Mouse (Mus musculus) forebrain, embryonic 13.5 days (tissue): Measurements from ENCODE around the gene Ranbp1. TPM values are rescaled to one million over a fixed set of nuclear protein-coding genes. Genes with fewer than 3 reads are reported as not detected.

Experiments
- ATAC-seq: fragments of 200-750 bp; cut with Nextera tagmentation; 2 replicates; pipeline ENCODE4 v1.8.0; 2017
- H3K27ac ChIP-seq: fragments of 300-500 bp; sonication (generic); 2 replicates; pipeline ENCODE4 v1.5.1; 2015; ENCODE audit warnings: inconsistent platforms, mild to moderate bottlenecking, moderate library complexity
- H3K27me3 ChIP-seq: fragments of 300-500 bp; sonication (generic); 2 replicates; pipeline ENCODE4 v1.6.1; 2015; ENCODE audit warnings: mild to moderate bottlenecking, inconsistent platforms
- H3K36me3 ChIP-seq: fragments of 300-500 bp; sonication (generic); 2 replicates; pipeline ENCODE4 v1.6.1; 2015; ENCODE audit warnings: mild to moderate bottlenecking, inconsistent platforms; ENCODE audit not compliant: poor library complexity, severe bottlenecking
- H3K4me1 ChIP-seq: fragments of 300-500 bp; sonication (generic); 2 replicates; pipeline ENCODE4 v1.6.1; 2015; ENCODE audit warnings: inconsistent platforms
- H3K4me2 ChIP-seq: fragments of 300-500 bp; sonication (generic); 2 replicates; pipeline ENCODE4 v1.6.1; 2015; ENCODE audit warnings: inconsistent platforms, mild to moderate bottlenecking, moderate library complexity
- H3K4me3 ChIP-seq: fragments of 300-500 bp; sonication (generic); 2 replicates; pipeline ENCODE4 v1.5.1; 2015; ENCODE audit warnings: mild to moderate bottlenecking, inconsistent platforms
- H3K9ac ChIP-seq: fragments of 300-500 bp; sonication (generic); 2 replicates; pipeline ENCODE4 v1.6.1; 2015; ENCODE audit warnings: mild to moderate bottlenecking, inconsistent platforms
- H3K9me3 ChIP-seq: fragments of 300-500 bp; sonication (generic); replicated peaks from 2 replicates; pipeline ENCODE4 v1.6.1; 2016; ENCODE audit warnings: inconsistent platforms
- WGBS: fragments of 180-500 bp; shearing (Covaris S2); methylation state at CpG from one replicate; pipeline ENCODE4 v1.1.7; 2015; 5-methylcytosine and 5-hydroxymethylcytosine counted together
- polyA plus RNA-seq: library from polyadenylated mRNA; unstranded; fragments of >200 nt; fragmentation: Nextera tagmentation; extraction: Ambion mirVana; gene quantifications from 2 replicates; pipeline ENCODE4 v1.2.1, GENCODE M21; 2015

Ranbp1 gene
- polyA plus RNA-seq, 1 experiment from 2014 or later: 766 TPM

- H3K4me3 ChIP-seq: peak overlapping the region; percentile 86
- no peaks in the 10 kb centered on the region for H3K27me3 ChIP-seq
- no peaks in the 10 kb centered on the region for H3K9me3 ChIP-seq
- H3K4me1 ChIP-seq: peaks cover 48% of the 10 kb centered on the region
- WGBS: 68% methylated on average over 1 of the region's 1 CpGs
- H3K4me2 ChIP-seq: peak overlapping the region; percentile 92
- peak overlapping the region; percentile 91 for H3K9ac ChIP-seq
- no peak for ATAC-seq
- no peak overlapping the region for H3K27ac ChIP-seq
- H3K36me3 ChIP-seq: peaks cover 15% of the 10 kb centered on the region
These were observed 15.1 kb downstream of the Ranbp1 start for GRCm38 (mm10) chr16:18233451-18233850.

DNA sequence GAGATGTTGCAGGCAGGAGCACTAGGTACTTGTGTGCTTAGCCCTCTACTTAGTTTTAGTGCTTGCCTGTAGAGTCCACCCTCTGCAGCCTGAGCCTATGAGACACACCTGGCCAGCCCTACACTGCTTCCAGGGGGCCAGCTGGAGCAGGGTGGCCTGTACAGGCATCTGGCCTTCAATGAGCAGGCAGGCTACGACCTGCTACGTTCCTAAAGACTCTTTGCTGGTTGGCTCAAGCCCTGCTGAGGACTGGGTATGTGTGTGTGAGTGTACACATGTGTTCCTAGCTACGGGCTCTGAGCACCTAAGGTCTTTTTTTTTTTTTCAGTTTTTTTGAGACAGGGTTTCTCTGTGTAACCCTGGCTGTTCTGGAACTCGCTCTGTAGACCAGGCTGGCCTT is 17.1 kb downstream of the Ranbp1 start:
- no peaks in the 10 kb centered on the region for H3K9me3 ChIP-seq
- peaks cover 46% of the 10 kb centered on the region for H3K4me1 ChIP-seq
- no peaks in the 10 kb centered on the region for H3K27me3 ChIP-seq
- H3K4me3 ChIP-seq: no peak overlapping the region
- no peak overlapping the region for H3K9ac ChIP-seq
- H3K4me2 ChIP-seq: no peak overlapping the region
- ATAC-seq: no peak
- peaks cover 23% of the 10 kb centered on the region for H3K36me3 ChIP-seq
- H3K27ac ChIP-seq: no peak overlapping the region
- WGBS: 98% methylated on average over 4 of the region's 4 CpGs

- Histone ChIP-seq H3K4me1 (peaks cover 42% of the 10 kb centered on the region), H3K9ac (no peak overlapping the region)
These were observed 17.5 kb downstream of the Ranbp1 start for GRCm38 (mm10) chr16:18231047-18231446.

DNA sequence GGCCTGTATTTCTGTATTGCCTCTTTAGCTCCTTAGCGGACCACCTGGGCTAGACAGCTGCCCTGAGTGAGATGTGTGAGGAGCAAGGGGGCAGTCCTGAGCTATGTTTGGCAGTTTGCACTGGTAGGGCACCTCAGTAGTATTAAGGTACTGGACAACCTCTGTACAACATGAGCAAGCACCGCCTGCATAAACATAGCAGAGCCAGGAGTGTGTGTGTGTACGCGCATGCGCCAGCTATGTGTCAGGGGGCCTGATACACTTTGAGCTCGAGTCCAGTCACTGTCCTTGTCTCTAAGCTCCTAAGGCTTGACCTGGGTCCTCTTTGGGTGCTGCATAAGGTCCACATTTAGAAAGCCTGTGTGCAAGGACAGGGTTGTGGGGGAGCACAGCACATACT is 17.9 kb downstream of the Ranbp1 start:
- no peak overlapping the region for H3K4me3 ChIP-seq

More at GRCm38 (mm10) chr16:18231047-18231446, 17.5 kb downstream of the Ranbp1 start:
- Histone ChIP-seq H3K27ac (no peak overlapping the region), H3K4me3 (no peak overlapping the region), H3K9me3 (no peaks in the 10 kb centered on the region), H3K27me3 (no peaks in the 10 kb centered on the region), H3K36me3 (peaks cover 27% of the 10 kb centered on the region), H3K4me2 (no peak overlapping the region)
- ATAC-seq: no peak
- WGBS: 80% methylated on average over 3 of the region's 3 CpGs

DNA sequence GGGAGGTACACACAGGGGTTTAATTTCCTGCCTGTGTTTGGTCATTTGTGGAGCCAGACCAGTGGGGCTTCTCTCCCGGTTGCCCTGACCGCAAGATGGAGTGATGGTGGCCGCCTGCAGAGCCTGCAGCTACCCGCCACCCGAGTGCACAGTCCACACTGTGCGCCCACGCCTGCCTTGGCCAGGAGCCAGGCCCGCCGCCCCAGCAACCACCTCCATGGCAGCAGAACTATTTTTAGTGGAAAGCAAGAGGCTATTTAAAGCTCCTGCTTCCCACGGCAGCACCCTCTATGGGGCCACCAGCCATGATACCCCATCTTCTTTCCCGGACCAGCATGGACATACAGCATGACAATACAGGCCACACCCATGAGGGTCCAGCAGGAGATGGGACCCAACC is 18.9 kb downstream of the Ranbp1 start:
- Histone ChIP-seq H3K27me3 (no peaks in the 10 kb centered on the region), H3K9me3 (no peaks in the 10 kb centered on the region), H3K9ac (peak overlapping the region; percentile 21; the same call in 1 of the 2 replicates), H3K27ac (no peak overlapping the region), H3K36me3 (peaks cover 41% of the 10 kb centered on the region), H3K4me3 (no peak overlapping the region), H3K4me1 (peaks cover 35% of the 10 kb centered on the region), H3K4me2 (no peak overlapping the region)
- 59% methylated on average over 11 of the region's 11 CpGs for WGBS
- ATAC-seq: no peak

More for the DNA sequence above, 17.9 kb downstream of the Ranbp1 start:
- Histone ChIP-seq H3K4me1 (peaks cover 37% of the 10 kb centered on the region), H3K9me3 (no peaks in the 10 kb centered on the region), H3K27ac (no peak overlapping the region), H3K4me2 (no peak overlapping the region), H3K9ac (peak overlapping the region; percentile 21; the same call in 1 of the 2 replicates), H3K27me3 (no peaks in the 10 kb centered on the region), H3K36me3 (peaks cover 31% of the 10 kb centered on the region)
- 90% methylated on average over 6 of the region's 6 CpGs for WGBS
- ATAC-seq: no peak

- no peak for ATAC-seq
- no peaks in the 10 kb centered on the region for H3K9me3 ChIP-seq
- H3K4me1 ChIP-seq: peaks cover 30% of the 10 kb centered on the region
- no peak overlapping the region for H3K4me3 ChIP-seq
- no peaks in the 10 kb centered on the region for H3K27me3 ChIP-seq
- no peak overlapping the region for H3K4me2 ChIP-seq
- peaks cover 49% of the 10 kb centered on the region for H3K36me3 ChIP-seq
- H3K9ac ChIP-seq: no peak overlapping the region
- no peak overlapping the region for H3K27ac ChIP-seq
- 94% methylated on average over 4 of the region's 4 CpGs for WGBS
These were observed 19.7 kb downstream of the Ranbp1 start for GRCm38 (mm10) chr16:18228856-18229255.

DNA sequence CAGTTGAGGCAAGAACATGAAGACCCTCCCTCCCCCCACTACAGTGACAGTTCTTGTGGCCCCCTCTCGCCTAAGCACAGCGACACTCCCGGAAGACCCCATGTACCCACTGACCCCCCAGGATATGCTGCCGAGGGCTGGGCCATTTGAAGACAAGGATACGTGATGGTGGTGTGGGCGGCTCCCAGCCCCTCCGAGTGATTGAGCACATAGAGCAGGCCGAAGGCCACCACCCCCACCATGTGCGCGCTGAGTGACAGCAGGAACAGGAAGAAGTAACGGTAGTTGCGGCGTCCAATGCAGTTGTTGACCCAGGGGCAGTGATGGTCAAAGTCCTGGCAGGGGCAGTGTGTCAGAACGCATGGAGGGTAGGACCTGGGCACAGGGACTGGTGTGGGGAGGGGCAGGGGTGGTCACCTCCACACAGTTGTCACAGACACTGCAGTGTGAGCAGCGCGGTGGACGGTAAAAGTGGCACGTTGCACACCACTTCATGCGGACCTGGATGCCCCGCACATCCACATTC is 20.6 kb downstream of the Ranbp1 start:
- WGBS: 94% methylated on average over 20 of the region's 20 CpGs
- no peak overlapping the region for H3K4me3 ChIP-seq
- no peaks in the 10 kb centered on the region for H3K9me3 ChIP-seq
- H3K27ac ChIP-seq: no peak overlapping the region
- H3K4me2 ChIP-seq: no peak overlapping the region
- H3K4me1 ChIP-seq: peaks cover 21% of the 10 kb centered on the region
- H3K36me3 ChIP-seq: peaks cover 58% of the 10 kb centered on the region
- ATAC-seq: no peak
- no peak overlapping the region for H3K9ac ChIP-seq
- H3K27me3 ChIP-seq: no peaks in the 10 kb centered on the region

GRCm38 (mm10) chr16:18227187-18227586 is 21.3 kb downstream of the Ranbp1 start:
- Histone ChIP-seq H3K9me3 (no peaks in the 10 kb centered on the region), H3K4me1 (peaks cover 21% of the 10 kb centered on the region), H3K27me3 (no peaks in the 10 kb centered on the region), H3K4me3 (no peak overlapping the region), H3K27ac (no peak overlapping the region), H3K9ac (no peak overlapping the region), H3K4me2 (no peak overlapping the region), H3K36me3 (peaks cover 65% of the 10 kb centered on the region)
- ATAC-seq: no peak
- WGBS: 96% methylated on average over 13 of the region's 13 CpGs

- H3K36me3 ChIP-seq: peaks cover 64% of the 10 kb centered on the region
- no peak overlapping the region for H3K9ac ChIP-seq
- H3K9me3 ChIP-seq: no peaks in the 10 kb centered on the region
- WGBS: 89% methylated on average over 11 of the region's 11 CpGs
- H3K4me3 ChIP-seq: no peak overlapping the region
- no peak overlapping the region for H3K27ac ChIP-seq
- peaks cover 8% of the 10 kb centered on the region for H3K4me1 ChIP-seq
- H3K4me2 ChIP-seq: no peak overlapping the region
- no peak for ATAC-seq
- H3K27me3 ChIP-seq: no peaks in the 10 kb centered on the region
These were observed 26.3 kb downstream of the Ranbp1 start for GRCm38 (mm10) chr16:18222188-18222587.

DNA sequence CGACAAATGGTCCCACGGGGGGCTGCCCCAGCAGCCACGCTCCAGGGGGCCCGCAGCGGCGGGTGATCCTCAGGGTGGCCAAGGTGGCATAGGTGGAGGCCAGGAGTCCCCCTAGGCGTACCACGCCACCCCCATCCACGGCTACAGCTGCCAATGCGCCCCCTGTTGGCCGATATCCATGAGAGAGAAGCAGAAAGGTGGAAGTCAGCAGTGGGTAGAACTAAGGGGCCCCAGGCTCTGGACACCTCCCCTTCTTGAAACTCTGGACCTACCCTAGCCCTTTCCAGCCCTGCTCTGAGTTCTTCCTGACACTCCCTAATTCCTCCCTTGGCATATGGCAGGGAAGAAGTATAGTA is 27.0 kb downstream of the Ranbp1 start:
- no peak for ATAC-seq
- WGBS: 71% methylated on average over 11 of the region's 11 CpGs
- no peak overlapping the region for H3K4me2 ChIP-seq
- H3K27me3 ChIP-seq: no peaks in the 10 kb centered on the region
- peaks cover 8% of the 10 kb centered on the region for H3K4me1 ChIP-seq
- H3K4me3 ChIP-seq: no peak overlapping the region
- H3K36me3 ChIP-seq: peaks cover 58% of the 10 kb centered on the region
- H3K27ac ChIP-seq: no peak overlapping the region
- H3K9me3 ChIP-seq: no peaks in the 10 kb centered on the region
- H3K9ac ChIP-seq: no peak overlapping the region

- Histone ChIP-seq H3K9me3 (no peaks in the 10 kb centered on the region), H3K27me3 (no peaks in the 10 kb centered on the region), H3K9ac (no peak overlapping the region), H3K27ac (no peak overlapping the region), H3K4me3 (no peak overlapping the region), H3K4me2 (no peak overlapping the region), H3K4me1 (peaks cover 13% of the 10 kb centered on the region), H3K36me3 (peaks cover 52% of the 10 kb centered on the region)
- 90% methylated on average over 6 of the region's 6 CpGs for WGBS
- no peak for ATAC-seq
These were observed 27.5 kb downstream of the Ranbp1 start for GRCm38 (mm10) chr16:18220856-18221542.

- no peaks in the 10 kb centered on the region for H3K27me3 ChIP-seq
- H3K9me3 ChIP-seq: no peaks in the 10 kb centered on the region
- ATAC-seq: peak; percentile 65
- no peak overlapping the region for H3K4me3 ChIP-seq
- H3K36me3 ChIP-seq: peaks cover 42% of the 10 kb centered on the region
- no peak overlapping the region for H3K4me2 ChIP-seq
- peaks cover 17% of the 10 kb centered on the region for H3K4me1 ChIP-seq
- WGBS: 62% methylated on average over 8 of the region's 8 CpGs
- peak overlapping the region; percentile 2; the same call in 1 of the 2 replicates for H3K9ac ChIP-seq
- no peak overlapping the region; the same call in 1 of the 2 replicates for H3K27ac ChIP-seq
These were observed 28.5 kb downstream of the Ranbp1 start for GRCm38 (mm10) chr16:18220001-18220400.
